Mouse (Mus musculus) liver, embryonic 14.5 days (tissue): Measurements from ENCODE around the gene Skil. TPM values are rescaled to one million over a fixed set of nuclear protein-coding genes. Genes with fewer than 3 reads are reported as not detected.

ENCODE experiments used
- ATAC-seq: fragments of 200-750 bp; cut with Nextera tagmentation; 2 replicates; pipeline ENCODE4 v1.8.0; 2017; ENCODE audit warnings: moderate number of reproducible peaks, mild to moderate bottlenecking, moderate library complexity; ENCODE audit not compliant: insufficient read depth
- DNase-seq, 3 experiments: peaks; one replicate each; pipeline ENCODE4 v3.0.0-alpha.2; 2012 to 2013; ENCODE audit warnings: low read depth in 3 of 3, low spot score in 3 of 3
- H3K27ac ChIP-seq: fragments of 300-500 bp; sonication (generic); 2 replicates; pipeline ENCODE4 v1.5.1; 2014; ENCODE audit warnings: moderate library complexity, mild to moderate bottlenecking, control low read depth, inconsistent platforms
- H3K27me3 ChIP-seq: fragments of 300-500 bp; sonication (generic); 2 replicates; pipeline ENCODE4 v1.6.1; 2014; ENCODE audit warnings: mild to moderate bottlenecking, low read length, moderate library complexity; ENCODE audit not compliant: control insufficient read depth, insufficient read depth
- H3K36me3 ChIP-seq: fragments of 300-500 bp; sonication (generic); replicated peaks from 2 replicates; pipeline ENCODE4 v1.6.1; 2014; ENCODE audit warnings: low read depth; ENCODE audit not compliant: control insufficient read depth, insufficient read depth
- H3K4me1 ChIP-seq, 2 experiments: fragments of 200-500 bp in 1 of 2; fragments of 300-500 bp in 1 of 2; sonication (generic) in 1 of 2; replicated peaks; 2 replicates each; pipeline ENCODE4 v1.6.1; 2012 to 2014; ENCODE audit warnings: antibody characterized with exemption in 1 of 2, inconsistent platforms in 1 of 2, low read length in 1 of 2; ENCODE audit not compliant: control insufficient read depth in 2 of 2, insufficient read depth in 2 of 2
- H3K4me2 ChIP-seq: fragments of 300-500 bp; sonication (generic); 2 replicates; pipeline ENCODE4 v1.6.1; 2014; ENCODE audit warnings: low read depth, mild to moderate bottlenecking, control low read depth, moderate library complexity
- H3K4me3 ChIP-seq, 2 experiments: fragments of 200-500 bp in 1 of 2; fragments of 300-500 bp in 1 of 2; sonication (generic) in 1 of 2; 2 replicates each; pipeline ENCODE4 v1.5.1; 2012 to 2014; ENCODE audit warnings: low read depth in 2 of 2, low read length in 2 of 2, mild to moderate bottlenecking in 2 of 2, control low read depth in 1 of 2, inconsistent platforms in 1 of 2, moderate library complexity in 1 of 2; ENCODE audit not compliant: insufficient read depth in 1 of 2
- H3K9ac ChIP-seq: fragments of 300-500 bp; sonication (generic); replicated peaks from 2 replicates; pipeline ENCODE4 v1.6.1; 2014; ENCODE audit warnings: mild to moderate bottlenecking, control low read depth, moderate library complexity
- H3K9me3 ChIP-seq: fragments of 300-500 bp; sonication (generic); 2 replicates; pipeline ENCODE4 v1.6.1; 2016; ENCODE audit warnings: low read length, mixed read lengths; ENCODE audit not compliant: control insufficient read depth
- CTCF ChIP-seq: IDR thresholded peaks from 2 replicates; pipeline ENCODE4 v1.5.1; 2016; ENCODE audit warnings: antibody characterized with exemption, low read depth, control low read depth
- EP300 ChIP-seq: IDR thresholded peaks from 2 replicates; pipeline ENCODE4 v1.6.1; 2016; ENCODE audit warnings: antibody characterized with exemption, low read depth
- whole genome bisulfite sequencing: fragments of 180-500 bp; shearing (Covaris S2); extraction: QIAGEN DNeasy Blood & Tissue Kit; methylation state at CpG from one replicate; pipeline ENCODE4 v1.1.7; 2014; ENCODE audit not compliant: insufficient replicate concordance; 5-methylcytosine and 5-hydroxymethylcytosine counted together
- polyA plus RNA-seq, 2 experiments: library from polyadenylated mRNA; depleted of rRNA in 1 of 2; stranded (reverse) in 1 of 2; unstranded in 1 of 2; fragments of >200 nt; fragmentation: Nextera tagmentation in 1 of 2; extraction: Ambion mirVana in 1 of 2; gene quantifications; 2 replicates each; pipeline versions ENCODE4 v1.2.1 to v1.2.3; 2012 to 2014

Skil gene
- polyA plus RNA-seq, 2 experiments = 2.7 to 4.2 TPM

DNA sequence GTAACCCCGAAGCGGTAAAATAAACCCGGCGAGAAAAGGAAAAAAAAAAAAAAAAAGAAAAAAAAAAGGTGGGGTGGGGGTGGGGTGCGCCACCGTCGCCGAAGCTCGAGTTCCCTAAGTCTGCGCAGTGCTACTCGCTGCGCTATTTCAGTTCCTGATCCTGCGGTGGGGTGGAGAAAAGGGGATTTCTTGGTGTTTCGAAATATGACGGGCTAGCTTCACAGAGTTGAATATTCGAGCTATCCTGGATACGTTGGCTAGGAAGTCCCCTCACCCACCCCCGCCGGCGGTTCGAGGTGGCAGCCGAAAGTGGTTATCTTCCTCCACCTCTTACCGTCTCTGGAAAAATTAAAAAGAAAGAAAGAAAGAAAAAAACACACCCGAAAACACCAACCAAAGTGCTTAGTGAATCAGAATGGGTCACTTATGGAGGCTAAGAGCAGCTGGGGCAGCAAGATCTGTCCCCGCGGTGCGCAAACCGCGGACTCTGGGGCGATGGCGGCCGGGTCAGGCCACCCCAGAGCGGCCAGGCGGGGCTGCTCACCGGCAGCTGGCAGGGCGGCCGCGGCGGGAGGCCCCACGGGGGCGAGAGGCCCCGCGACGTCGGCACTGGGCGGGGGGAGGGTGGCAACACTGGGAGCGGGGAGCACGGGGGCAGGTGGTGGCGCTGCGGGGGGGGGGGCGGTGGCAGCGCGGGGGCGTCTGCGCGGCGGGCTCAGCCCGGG is 1.1 kb upstream of the Skil start:
- peak overlapping the region; percentile 87 for H3K27ac ChIP-seq

DNA sequence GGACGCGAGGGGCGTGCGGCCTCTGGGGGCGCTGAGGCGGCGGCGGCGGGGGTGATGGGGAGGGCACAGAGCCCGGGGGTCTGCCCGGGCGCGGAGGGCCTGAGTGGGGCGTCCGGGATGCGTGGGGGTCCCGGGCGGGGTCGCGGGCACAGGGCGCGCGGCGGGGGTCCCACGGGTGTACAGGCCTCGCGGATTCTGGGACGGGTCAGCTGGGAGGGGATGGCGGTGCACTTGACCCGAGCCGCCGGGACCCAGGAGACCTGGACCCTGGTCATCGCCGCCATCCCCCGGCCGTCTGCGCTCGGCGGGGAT is 277 bp downstream of the Skil start:
- no peaks in the 10 kb centered on the region for H3K9me3 ChIP-seq
- H3K4me2 ChIP-seq = peak overlapping the region; percentile 75
- DNase-seq (no peak), ATAC-seq (no peak)
- WGBS = under 1% methylated on average over 39 of the region's 39 CpGs
- H3K9ac ChIP-seq = peak overlapping the region; percentile 84
- H3K4me3 ChIP-seq = peak overlapping the region; percentile 79 to 82
- H3K36me3 ChIP-seq = no peaks in the 10 kb centered on the region
- peak overlapping the region; percentile 87 for H3K27ac ChIP-seq
- TF ChIP-seq EP300 (no peak), CTCF (no peak)
- H3K27me3 ChIP-seq = no peaks in the 10 kb centered on the region
- peaks cover 19 to 22% of the 10 kb centered on the region in 2 experiments for H3K4me1 ChIP-seq

More for the DNA sequence above, 1.1 kb upstream of the Skil start:
- H3K4me1 ChIP-seq = peaks cover 19 to 24% of the 10 kb centered on the region in 2 experiments
- H3K4me3 ChIP-seq = peak overlapping the region; percentile 79 to 82
- H3K4me2 ChIP-seq = peak overlapping the region; percentile 75
- peak overlapping the region; percentile 84 for H3K9ac ChIP-seq
- no peaks in the 10 kb centered on the region for H3K36me3 ChIP-seq
- TF ChIP-seq EP300 = 0 out of 2 replicates have a peak, but pooled peaks have one; percentile 19
- no peak for TF ChIP-seq CTCF
- peak; percentile 46 to 63 (median 48) for DNase-seq
- ATAC-seq = peak; percentile 69
- WGBS = under 1% methylated on average over 50 of the region's 58 CpGs
- no peaks in the 10 kb centered on the region for H3K27me3 ChIP-seq
- H3K9me3 ChIP-seq = no peaks in the 10 kb centered on the region

DNA sequence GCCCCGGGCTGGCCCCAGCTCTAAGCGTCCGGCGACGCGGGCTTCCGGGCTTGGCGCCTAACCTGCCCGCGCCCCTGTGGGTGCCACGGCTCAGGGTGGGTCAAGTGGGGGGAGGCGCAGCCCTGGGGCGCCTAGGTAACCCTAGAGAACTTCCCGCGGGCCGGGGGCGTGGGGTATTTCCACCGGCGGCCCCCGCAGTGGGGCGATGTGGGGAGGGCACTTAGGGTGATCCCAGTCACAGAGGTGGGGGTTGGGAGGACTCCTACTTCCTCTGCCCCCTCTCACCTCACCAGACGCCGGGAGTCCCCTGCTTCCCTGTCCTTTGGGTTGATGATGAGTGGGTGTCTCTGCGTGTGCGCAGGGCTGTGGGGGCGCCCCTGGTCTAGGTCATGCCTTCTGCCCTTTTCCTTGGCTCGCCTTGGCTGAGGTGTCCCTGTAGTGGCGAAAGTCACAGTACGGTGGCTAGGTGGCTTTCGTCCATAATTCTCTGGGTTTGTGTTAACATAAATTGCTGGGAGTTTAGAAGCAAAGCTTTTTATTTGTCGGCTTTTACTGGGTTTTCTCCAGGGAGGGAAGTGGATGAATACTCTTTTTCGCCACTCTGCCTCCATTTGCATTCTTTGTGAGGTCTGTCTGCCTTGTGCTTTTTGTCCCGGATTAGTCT is 765 bp downstream of the Skil start:
- peaks cover 16 to 22% of the 10 kb centered on the region in 2 experiments for H3K4me1 ChIP-seq
- TF ChIP-seq EP300 (no peak), CTCF (no peak)
- peak overlapping the region; percentile 75 for H3K4me2 ChIP-seq
- H3K4me3 ChIP-seq = peak overlapping the region; percentile 79 to 82
- H3K36me3 ChIP-seq = no peaks in the 10 kb centered on the region
- H3K9me3 ChIP-seq = no peaks in the 10 kb centered on the region
- peak overlapping the region; percentile 84 for H3K9ac ChIP-seq
- peak overlapping the region; percentile 19; the same call in 1 of the 2 replicates for H3K27ac ChIP-seq
- no peaks in the 10 kb centered on the region for H3K27me3 ChIP-seq
- ATAC-seq (no peak), DNase-seq (no peak)
- WGBS = 4% methylated on average over 33 of the region's 33 CpGs

DNA sequence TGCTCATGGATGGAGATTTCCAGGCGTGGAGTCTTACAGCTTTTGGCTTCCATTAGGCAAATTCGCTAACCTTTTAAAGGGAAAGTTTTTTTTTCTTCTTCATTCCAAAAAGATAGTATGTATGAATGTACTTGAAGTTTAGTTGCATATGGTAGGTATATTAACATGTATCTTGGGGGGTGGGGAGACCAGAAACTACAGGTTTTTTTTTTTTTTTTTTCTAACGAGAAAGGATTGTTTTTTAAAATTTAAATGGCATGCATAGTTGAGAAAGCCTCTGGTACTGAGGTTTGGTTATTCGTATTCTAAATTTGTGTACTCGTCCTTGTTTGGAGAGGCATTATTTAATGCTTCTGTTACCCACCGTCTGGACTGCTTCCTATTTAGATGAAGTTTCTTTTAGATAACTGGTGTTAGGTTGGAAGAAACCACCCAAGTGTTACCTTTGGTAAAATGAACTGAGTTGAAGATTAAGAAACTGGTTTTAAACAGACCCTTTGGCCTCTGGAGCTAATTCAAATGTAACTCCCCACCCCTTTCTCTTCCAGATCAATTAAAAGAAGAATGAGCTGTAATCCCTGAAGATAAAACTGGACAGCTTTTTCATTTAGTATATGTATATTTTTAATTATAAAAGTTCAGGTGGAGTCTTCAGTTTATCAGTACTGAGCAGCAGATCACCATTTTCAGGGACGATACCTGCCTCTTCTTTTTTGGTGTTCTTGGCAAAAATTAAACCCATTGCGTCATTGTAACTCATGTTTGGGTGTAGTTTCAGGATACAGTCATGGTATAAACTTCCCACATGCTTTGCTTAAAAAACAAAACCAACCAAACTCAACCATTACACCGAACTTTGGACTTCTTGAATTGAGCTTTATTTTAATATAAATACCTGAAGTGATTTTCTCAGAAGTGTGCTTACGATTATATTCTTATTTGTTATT is 1.6 kb downstream of the Skil start:
- TF ChIP-seq EP300 = no peak
- TF ChIP-seq CTCF = no peak
- Histone ChIP-seq H3K9me3 (no peaks in the 10 kb centered on the region), H3K4me3 (peak overlapping the region; percentile 79 to 82), H3K4me1 (peaks cover 10 to 14% of the 10 kb centered on the region in 2 experiments), H3K27ac (no peak overlapping the region), H3K9ac (peak overlapping the region; percentile 84), H3K27me3 (no peaks in the 10 kb centered on the region), H3K4me2 (peak overlapping the region; percentile 75), H3K36me3 (no peaks in the 10 kb centered on the region)
- 45% methylated on average over 10 of the region's 10 CpGs for WGBS
- DNase-seq (no peak), ATAC-seq (no peak)
